Mouse (Mus musculus): ENCODE results near the gene Nptn. TPM values are rescaled to one million over a fixed set of nuclear protein-coding genes. Genes with fewer than 3 reads are reported as not detected.

The Nptn gene
- polyA plus RNA-seq, 1 experiment from 2014 or later = 173 TPM

GRCm38 (mm10) chr9:58703766-58704165 lies 121.7 kb downstream of the Nptn start:
- Histone ChIP-seq H3K9me3 (ENCODE audit: control insufficient read depth, low read length) (no peaks in the 10 kb centered on the region), H3K4me2 (ENCODE audit: low read depth, low read length) (no peak overlapping the region), H3K27ac (replicated peaks; ENCODE audit: low read depth, low read length) (no peak overlapping the region), H3K27me3 (replicated peaks; ENCODE audit: control insufficient read depth, insufficient read depth, low read length) (no peaks in the 10 kb centered on the region), H3K4me1 (ENCODE audit: control insufficient read depth, insufficient read depth, low read length) (no peaks in the 10 kb centered on the region), H3K9ac (ENCODE audit: low read depth, low read length) (no peak overlapping the region), H3K4me3 (ENCODE audit: low read depth, low read length) (no peak overlapping the region), H3K36me3 (ENCODE audit: control insufficient read depth, insufficient read depth, low read length) (no peaks in the 10 kb centered on the region)
- WGBS = 81% methylated on average over 7 of the region's 7 CpGs
- ATAC-seq (ENCODE audit: low read depth) (no peak), DNase-seq (ENCODE audit: low spot score) (no peak)

- H3K27me3 ChIP-seq (replicated peaks; ENCODE audit: control insufficient read depth, insufficient read depth, low read length) = no peaks in the 10 kb centered on the region
- 73% methylated on average over 7 of the region's 7 CpGs for whole genome bisulfite sequencing
- H3K9ac ChIP-seq (ENCODE audit: low read depth, low read length) = no peak overlapping the region
- H3K36me3 ChIP-seq (ENCODE audit: control insufficient read depth, insufficient read depth, low read length) = no peaks in the 10 kb centered on the region
- no peak overlapping the region for H3K4me2 ChIP-seq (ENCODE audit: low read depth, low read length)
- no peaks in the 10 kb centered on the region for H3K4me1 ChIP-seq (ENCODE audit: control insufficient read depth, insufficient read depth, low read length)
- H3K27ac ChIP-seq (replicated peaks; ENCODE audit: low read depth, low read length) = no peak overlapping the region
- DNase-seq (ENCODE audit: low spot score) = peak; percentile 24
- H3K9me3 ChIP-seq (ENCODE audit: control insufficient read depth, low read length) = no peaks in the 10 kb centered on the region
- no peak for ATAC-seq (ENCODE audit: low read depth)
- H3K4me3 ChIP-seq (ENCODE audit: low read depth, low read length) = no peak overlapping the region
These were observed 124.0 kb downstream of the Nptn start for GRCm38 (mm10) chr9:58706024-58706423.

Other genes with a start within 250 kb of the Nptn start
- gene Tbc1d21, start 211.8 kb upstream of the Nptn start, polyA plus RNA-seq (2014; fragmentation: Nextera tagmentation; extraction: Ambion mirVana) = 0.13 TPM in 1 of 2 replicates, not detected in the other
- 4.9 and 5.0 TPM in 2 replicates for gene Insyn1, start 93.6 kb upstream of the Nptn start, polyA plus RNA-seq (2014; fragmentation: Nextera tagmentation; extraction: Ambion mirVana)
- gene Cd276, start 26.8 kb upstream of the Nptn start, polyA plus RNA-seq (2014; fragmentation: Nextera tagmentation; extraction: Ambion mirVana) = 56.1 and 61.1 TPM in 2 replicates
- 2.6 and 3.2 TPM in 2 replicates for gene Rec114, start 161.7 kb downstream of the Nptn start, polyA plus RNA-seq (2014; fragmentation: Nextera tagmentation; extraction: Ambion mirVana)
- 0.26 and 0.42 TPM in 2 replicates for gene Hcn4, start 241.2 kb downstream of the Nptn start, polyA plus RNA-seq (2014; fragmentation: Nextera tagmentation; extraction: Ambion mirVana)

All from embryonic facial prominence, embryonic 14.5 days (tissue).